Mouse (Mus musculus): ENCODE measurements at regions not wholly inside any gene's neighbourhood (a gene's known extent, or its start where the extent isn't known, plus 50 kb on each side); places are given as distances from the start of the nearest gene placed in this dataset.

DNA sequence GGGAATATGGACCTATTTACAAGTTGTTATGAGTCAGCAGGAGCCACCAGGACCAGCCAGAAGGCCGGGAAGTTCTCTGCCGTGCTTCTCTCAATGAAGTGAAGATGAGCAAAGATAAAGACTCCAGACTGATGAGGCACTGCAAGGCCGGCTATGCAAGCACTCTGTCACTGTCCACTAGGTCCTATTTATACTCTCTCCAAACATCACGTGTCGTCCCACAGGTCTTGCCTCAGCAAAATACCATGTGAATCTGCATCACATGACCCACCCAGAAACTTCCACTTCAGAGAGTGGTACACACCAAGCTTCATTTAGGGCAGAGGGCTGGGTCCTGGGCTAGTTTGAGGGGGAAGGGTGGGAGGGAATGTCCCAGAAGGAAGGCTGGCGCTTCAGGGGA is 172.3 kb downstream of the Glrx3 start:
- TF ChIP-seq EP300 (IDR thresholded peaks at IDR 0.05; ENCODE audit: low read depth) (no peak), CTCF (IDR thresholded peaks at IDR 0.05; ENCODE audit: low read depth) (no peak)
